Mouse (Mus musculus) embryonic facial prominence, embryonic 13.5 days (tissue): ENCODE measurements around the gene Dnttip1. TPM values are rescaled to one million over a fixed set of nuclear protein-coding genes. Genes with fewer than 3 reads are reported as not detected.
A peak's percentile ranks its signal among the peaks of the same experiment; 100 is the strongest.

Source experiments
- ATAC-seq: fragments of 200-750 bp; cut with Nextera tagmentation; 2 replicates; pipeline ENCODE4 v1.8.0; 2017; ENCODE audit warnings: low read depth; ENCODE audit not compliant: insufficient number of reproducible peaks, insufficient read depth, low FRiP score, low TSS enrichment
- H3K27ac ChIP-seq: fragments of 300-500 bp; sonication (generic); 2 replicates; pipeline ENCODE4 v1.5.1; 2015; ENCODE audit warnings: moderate library complexity, mild to moderate bottlenecking, inconsistent platforms
- H3K27me3 ChIP-seq: fragments of 300-500 bp; sonication (generic); 2 replicates; pipeline ENCODE4 v1.6.1; 2015; ENCODE audit warnings: mild to moderate bottlenecking, inconsistent platforms
- H3K36me3 ChIP-seq: fragments of 300-500 bp; sonication (generic); 2 replicates; pipeline ENCODE4 v1.6.1; 2015; ENCODE audit warnings: mild to moderate bottlenecking, inconsistent platforms
- H3K4me1 ChIP-seq: fragments of 300-500 bp; sonication (generic); 2 replicates; pipeline ENCODE4 v1.6.1; 2015; ENCODE audit warnings: inconsistent platforms
- H3K4me2 ChIP-seq: fragments of 300-500 bp; sonication (generic); 2 replicates; pipeline ENCODE4 v1.6.1; 2015; ENCODE audit warnings: moderate library complexity, mild to moderate bottlenecking, inconsistent platforms
- H3K4me3 ChIP-seq: fragments of 300-500 bp; sonication (generic); 2 replicates; pipeline ENCODE4 v1.5.1; 2015; ENCODE audit warnings: mild to moderate bottlenecking, inconsistent platforms
- H3K9ac ChIP-seq: fragments of 300-500 bp; sonication (generic); 2 replicates; pipeline ENCODE4 v1.6.1; 2015; ENCODE audit warnings: mild to moderate bottlenecking, inconsistent platforms
- H3K9me3 ChIP-seq: fragments of 300-500 bp; sonication (generic); 2 replicates; pipeline ENCODE4 v1.6.1; 2016; ENCODE audit warnings: inconsistent platforms
- WGBS: fragments of 180-500 bp; shearing (Covaris S2); methylation state at CpG from one replicate; pipeline ENCODE4 v1.1.7; 2015; ENCODE audit warnings: mixed read lengths; 5-methylcytosine and 5-hydroxymethylcytosine counted together
- polyA plus RNA-seq: library from polyadenylated mRNA; unstranded; fragments of >200 nt; fragmentation: Nextera tagmentation; extraction: Ambion mirVana; gene quantifications from 2 replicates; pipeline ENCODE4 v1.2.1, GENCODE M21; 2015

Gene Dnttip1
- polyA plus RNA-seq, 1 experiment from 2014 or later, result 79.6 TPM

DNA sequence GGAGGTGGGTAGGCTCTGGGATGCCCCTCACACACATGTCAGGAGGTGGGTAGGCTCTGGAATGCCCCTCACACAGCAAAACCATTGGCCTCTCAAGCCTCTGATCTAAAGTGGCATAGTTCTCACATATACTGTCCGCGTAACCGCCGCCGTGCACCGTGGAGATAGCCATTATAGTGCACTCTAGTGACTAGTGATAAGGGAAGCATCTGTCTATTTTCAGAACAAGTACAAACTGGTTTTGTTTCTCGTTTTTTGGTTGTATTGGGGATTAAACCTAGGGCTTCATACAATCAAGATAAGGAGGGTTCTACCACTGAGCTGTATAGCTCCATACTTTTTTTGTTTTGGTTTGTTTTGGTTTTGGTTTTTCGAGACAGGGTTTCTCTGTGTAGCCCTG is 70.0 kb downstream of the Dnttip1 start:
- Histone ChIP-seq H3K4me3 (no peak overlapping the region), H3K9ac (no peak overlapping the region), H3K27me3 (no peaks in the 10 kb centered on the region), H3K4me1 (peaks cover 11% of the 10 kb centered on the region; the same call in 1 of the 2 replicates), H3K27ac (no peak overlapping the region), H3K36me3 (peaks cover 9% of the 10 kb centered on the region; the same call in 1 of the 2 replicates), H3K4me2 (no peak overlapping the region), H3K9me3 (no peaks in the 10 kb centered on the region)
- WGBS, result 89% methylated on average over 8 of the region's 8 CpGs
- no peak for ATAC-seq

DNA sequence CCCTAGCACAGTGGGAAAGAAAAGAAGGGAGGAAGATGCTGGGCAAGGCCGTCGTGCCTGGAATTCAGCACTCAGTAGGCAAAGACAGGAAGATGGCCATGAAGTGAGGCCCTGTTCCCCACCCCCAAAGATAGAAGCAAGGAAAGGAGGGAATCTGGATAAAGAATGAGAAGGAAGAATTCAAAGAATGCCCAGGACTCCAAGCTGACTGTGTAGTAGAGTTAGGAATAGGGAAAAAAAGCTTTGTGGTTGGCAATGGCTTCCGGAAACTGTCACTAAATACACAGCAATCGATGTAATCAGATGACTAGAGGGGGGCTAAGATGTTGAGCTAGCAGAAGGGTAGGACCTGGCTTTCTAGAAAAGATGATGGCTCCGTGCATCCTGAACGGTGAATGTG is 71.4 kb downstream of the Dnttip1 start:
- H3K4me2 ChIP-seq, result no peak overlapping the region
- H3K9ac ChIP-seq, result no peak overlapping the region
- no peak for ATAC-seq
- peaks cover 12% of the 10 kb centered on the region for H3K4me1 ChIP-seq
- no peaks in the 10 kb centered on the region for H3K9me3 ChIP-seq
- peaks cover 19% of the 10 kb centered on the region for H3K36me3 ChIP-seq
- H3K27ac ChIP-seq, result peak overlapping the region; percentile 17; the same call in 1 of the 2 replicates
- no peaks in the 10 kb centered on the region for H3K27me3 ChIP-seq
- no peak overlapping the region for H3K4me3 ChIP-seq
- 78% methylated on average over 6 of the region's 6 CpGs for WGBS

DNA sequence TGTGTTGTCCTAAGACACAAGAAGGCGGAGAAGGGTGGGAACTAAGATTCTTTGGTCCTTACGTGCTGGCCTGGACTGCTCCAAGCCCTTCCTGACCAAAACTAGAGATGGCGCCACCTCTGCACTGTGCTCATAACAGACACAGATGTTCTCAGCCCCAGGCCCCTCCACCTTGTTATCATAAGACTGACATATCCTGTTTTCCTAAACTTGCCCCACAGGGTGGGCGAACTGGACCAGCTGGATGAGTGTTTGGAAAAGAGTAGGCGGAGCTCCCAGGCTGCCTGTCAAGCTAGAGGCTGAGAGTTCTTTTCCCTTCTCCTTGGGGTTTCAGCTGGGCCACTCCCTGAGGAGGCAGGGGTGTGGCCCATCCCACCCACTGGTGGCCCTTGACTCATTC is 71.9 kb downstream of the Dnttip1 start:
- Histone ChIP-seq H3K4me2 (no peak overlapping the region), H3K36me3 (peaks cover 19% of the 10 kb centered on the region), H3K4me3 (no peak overlapping the region), H3K4me1 (peaks cover 14% of the 10 kb centered on the region), H3K9me3 (no peaks in the 10 kb centered on the region), H3K27ac (peak overlapping the region; percentile 17; the same call in 1 of the 2 replicates), H3K27me3 (no peaks in the 10 kb centered on the region), H3K9ac (no peak overlapping the region)
- ATAC-seq, result peak; percentile 15; the same call in 1 of the 2 replicates
- WGBS, result 60% methylated on average over 5 of the region's 5 CpGs

Other genes starting within 250 kb of the Dnttip1 start
- gene Pigt, start 248.5 kb upstream of the Dnttip1 start, polyA plus RNA-seq, result 49.6 and 52.6 TPM in 2 replicates
- 46.5 and 53.4 TPM in 2 replicates for gene Wfdc2, start 183.6 kb upstream of the Dnttip1 start, polyA plus RNA-seq
- gene Spint3, start 172.5 kb upstream of the Dnttip1 start, polyA plus RNA-seq, result not detected in 2 replicates
- 0.80 TPM in 1 of 2 replicates, not detected in the other for gene Wfdc6a, start 160.5 kb upstream of the Dnttip1 start, polyA plus RNA-seq
- not detected in 2 replicates for gene Eppin, start 152.4 kb upstream of the Dnttip1 start, polyA plus RNA-seq
- not detected in 2 replicates for gene Wfdc6b, start 132.5 kb upstream of the Dnttip1 start, polyA plus RNA-seq
- not detected in 2 replicates for gene Wfdc8, start 132.4 kb upstream of the Dnttip1 start, polyA plus RNA-seq
- not detected in 2 replicates for gene Wfdc16, start 107.2 kb upstream of the Dnttip1 start, polyA plus RNA-seq
- 0.89 TPM in 1 of 2 replicates, not detected in the other for gene Wfdc10, start 89.9 kb upstream of the Dnttip1 start, polyA plus RNA-seq
- gene Wfdc9, start 89.4 kb upstream of the Dnttip1 start, polyA plus RNA-seq, result not detected in 2 replicates
- gene Wfdc11, start 71.9 kb upstream of the Dnttip1 start, polyA plus RNA-seq, result not detected in 2 replicates
- gene Wfdc13, start 60.9 kb upstream of the Dnttip1 start, polyA plus RNA-seq, result not detected in 2 replicates
- gene Spint4, start 47.5 kb upstream of the Dnttip1 start, polyA plus RNA-seq, result not detected in 2 replicates
- gene Spint5, start 30.7 kb upstream of the Dnttip1 start, polyA plus RNA-seq, result not detected in 2 replicates
- gene Wfdc3, start 52 bp upstream of the Dnttip1 start, polyA plus RNA-seq, result 0.58 and 0.93 TPM in 2 replicates
- gene Ube2c, start 23.9 kb downstream of the Dnttip1 start, polyA plus RNA-seq, result 410 and 448 TPM in 2 replicates
- gene Tnnc2, start 34.0 kb downstream of the Dnttip1 start, polyA plus RNA-seq, result 16.7 and 17.2 TPM in 2 replicates
- 23.4 and 25.0 TPM in 2 replicates for gene Snx21, start 39.8 kb downstream of the Dnttip1 start, polyA plus RNA-seq
- gene Acot8, start 58.9 kb downstream of the Dnttip1 start, polyA plus RNA-seq, result 18.4 and 19.5 TPM in 2 replicates
- gene Zswim3, start 59.1 kb downstream of the Dnttip1 start, polyA plus RNA-seq, result 7.0 and 7.9 TPM in 2 replicates
- 17.7 and 20.3 TPM in 2 replicates for gene Zswim1, start 76.7 kb downstream of the Dnttip1 start, polyA plus RNA-seq
- gene Spata25, start 82.6 kb downstream of the Dnttip1 start, polyA plus RNA-seq, result not detected in 2 replicates
- gene Ctsa, start 86.9 kb downstream of the Dnttip1 start, polyA plus RNA-seq, result 129 and 139 TPM in 2 replicates
- gene Neurl2, start 87.5 kb downstream of the Dnttip1 start, polyA plus RNA-seq, result 8.4 and 9.0 TPM in 2 replicates
- 67.4 and 69.8 TPM in 2 replicates for gene Pltp, start 111.7 kb downstream of the Dnttip1 start, polyA plus RNA-seq
- gene Pcif1, start 133.3 kb downstream of the Dnttip1 start, polyA plus RNA-seq, result 78.4 and 78.8 TPM in 2 replicates
- gene Zfp335, start 165.8 kb downstream of the Dnttip1 start, polyA plus RNA-seq, result 15.5 and 16.1 TPM in 2 replicates
- 16.6 and 23.8 TPM in 2 replicates for gene Mmp9, start 194.8 kb downstream of the Dnttip1 start, polyA plus RNA-seq
- 1.0 and 2.9 TPM in 2 replicates for gene Slc12a5, start 214.8 kb downstream of the Dnttip1 start, polyA plus RNA-seq